Mouse (Mus musculus): ENCODE measurements around the gene Rab1b. TPM values are rescaled to one million over a fixed set of nuclear protein-coding genes. Genes with fewer than 3 reads are reported as not detected.

Gene Rab1b
- total and polyA plus RNA-seq, 3 experiments = 47.6 to 195 (median 90.4) TPM

GRCm38 (mm10) chr19:5106074-5106473 is 798 bp downstream of the Rab1b start:
- no peak for ATAC-seq (ENCODE audit: extremely low read depth, insufficient number of reproducible peaks, low FRiP score, poor library complexity, severe bottlenecking)
- DNase-seq (ENCODE audit: low spot score) = no peak
- Histone ChIP-seq H3K36me3 (replicated peaks) (peaks cover 68% of the 10 kb centered on the region), H3K4me1 (ENCODE audit: insufficient read depth, low read depth, low read length) (peaks cover 36% of the 10 kb centered on the region), H3K4me3 (ENCODE audit: low read depth, low read length) (peak overlapping the region; percentile 84), H3K27me3 (ENCODE audit: insufficient read depth, low read length) (no peaks in the 10 kb centered on the region), H3K9me3 (replicated peaks) (no peaks in the 10 kb centered on the region)
- no peak for TF ChIP-seq POLR2AphosphoS5 (IDR thresholded peaks at IDR 0.05; ENCODE audit: insufficient replicate concordance, low read depth, low read length)
- TF ChIP-seq GATA1 (IDR thresholded peaks at IDR 0.05; ENCODE audit: borderline replicate concordance, low read length) = no peak
- TF ChIP-seq GATA2 (IDR thresholded peaks at IDR 0.05; ENCODE audit: borderline replicate concordance, low read depth, low read length) = no peak
- TF ChIP-seq TAL1 (conservative IDR thresholded peaks at IDR 0.05; ENCODE audit: low read depth, low read length) = no peak
- no peak for TF ChIP-seq CTCF (IDR thresholded peaks at IDR 0.05; ENCODE audit: low read depth, low read length)

DNA sequence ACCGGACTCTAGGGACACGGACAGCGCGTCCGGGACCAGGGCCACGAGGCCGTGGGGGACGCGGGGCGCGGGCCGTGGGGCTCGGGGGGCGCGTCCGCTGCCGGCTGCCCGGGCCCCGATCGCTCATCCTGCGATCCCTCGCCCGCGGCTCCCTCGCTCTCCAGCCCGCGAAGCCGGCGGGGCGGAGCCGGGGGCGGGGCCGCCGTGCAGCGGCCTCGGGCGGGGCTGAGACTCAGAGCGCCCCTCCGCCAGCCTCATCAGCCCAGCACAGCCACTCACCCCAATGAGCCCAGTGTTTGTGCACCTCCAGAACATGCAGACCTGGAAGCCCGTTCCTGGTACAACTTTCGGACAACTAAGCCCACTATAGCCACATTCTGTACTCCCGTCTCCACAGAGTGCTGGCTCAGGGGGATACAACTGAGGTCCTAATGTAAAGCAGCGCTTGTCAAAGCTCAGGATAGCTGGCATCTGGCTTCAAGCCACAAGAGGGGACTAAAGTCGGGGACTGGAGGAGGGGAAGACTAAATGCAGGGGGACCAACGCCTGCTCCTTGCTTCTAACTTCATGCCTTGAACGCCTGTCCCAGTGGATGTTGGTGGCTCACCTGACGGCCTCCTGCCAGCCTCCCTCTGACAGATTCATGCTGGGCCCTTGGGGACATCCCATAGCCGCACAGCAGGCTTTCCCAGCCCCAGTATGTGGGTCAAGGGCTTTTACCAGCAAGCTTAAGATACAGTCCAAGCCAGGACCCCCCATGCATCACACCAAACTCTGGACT is 8.3 kb downstream of the Rab1b start, which contains the start of gene Cnih2:
Cnih2 (minus strand) TSS at position 159 of the 781 bp plus-strand sequence.
- no peak for TF ChIP-seq TAL1 (conservative IDR thresholded peaks at IDR 0.05; ENCODE audit: low read depth, low read length)
- no peak for TF ChIP-seq GATA1 (IDR thresholded peaks at IDR 0.05; ENCODE audit: borderline replicate concordance, low read length)
- TF ChIP-seq GATA2 (IDR thresholded peaks at IDR 0.05; ENCODE audit: borderline replicate concordance, low read depth, low read length) = no peak
- TF ChIP-seq CTCF (IDR thresholded peaks at IDR 0.05; ENCODE audit: low read depth, low read length) = no peak
- TF ChIP-seq POLR2AphosphoS5 (IDR thresholded peaks at IDR 0.05; ENCODE audit: insufficient replicate concordance, low read depth, low read length) = no peak
- Histone ChIP-seq H3K36me3 (replicated peaks) (peaks cover 56% of the 10 kb centered on the region), H3K9me3 (replicated peaks) (no peaks in the 10 kb centered on the region), H3K4me3 (ENCODE audit: low read depth, low read length) (peak within 1 kb of the TSS; percentile 68; the same call in 1 of the 2 replicates), H3K27me3 (ENCODE audit: insufficient read depth, low read length) (peaks cover 17% of the 10 kb centered on the region), H3K4me1 (ENCODE audit: insufficient read depth, low read depth, low read length) (peaks cover 47% of the 10 kb centered on the region)
- ATAC-seq (ENCODE audit: extremely low read depth, insufficient number of reproducible peaks, low FRiP score, poor library complexity, severe bottlenecking) (no peak), DNase-seq (ENCODE audit: low spot score) (peak; percentile 80)

GRCm38 (mm10) chr19:5097521-5098362 is 9.1 kb downstream of the Rab1b start:
- Histone ChIP-seq H3K9me3 (replicated peaks) (no peaks in the 10 kb centered on the region), H3K4me1 (ENCODE audit: insufficient read depth, low read depth, low read length) (peaks cover 47% of the 10 kb centered on the region), H3K36me3 (replicated peaks) (peaks cover 56% of the 10 kb centered on the region), H3K4me3 (ENCODE audit: low read depth, low read length) (peak overlapping the region; percentile 68; the same call in 1 of the 2 replicates), H3K27me3 (ENCODE audit: insufficient read depth, low read length) (peaks cover 17% of the 10 kb centered on the region)
- ATAC-seq (ENCODE audit: extremely low read depth, insufficient number of reproducible peaks, low FRiP score, poor library complexity, severe bottlenecking) = no peak
- no peak for TF ChIP-seq GATA2 (IDR thresholded peaks at IDR 0.05; ENCODE audit: borderline replicate concordance, low read depth, low read length)
- TF ChIP-seq CTCF (IDR thresholded peaks at IDR 0.05; ENCODE audit: low read depth, low read length) = no peak
- no peak for TF ChIP-seq POLR2AphosphoS5 (IDR thresholded peaks at IDR 0.05; ENCODE audit: insufficient replicate concordance, low read depth, low read length)
- TF ChIP-seq TAL1 (conservative IDR thresholded peaks at IDR 0.05; ENCODE audit: low read depth, low read length) = no peak
- TF ChIP-seq GATA1 (IDR thresholded peaks at IDR 0.05; ENCODE audit: borderline replicate concordance, low read length) = no peak
- no peak for DNase-seq (ENCODE audit: low spot score)

- peaks cover 47% of the 10 kb centered on the region for H3K4me1 ChIP-seq (ENCODE audit: insufficient read depth, low read depth, low read length)
- no peak overlapping the region for H3K4me3 ChIP-seq (ENCODE audit: low read depth, low read length)
- no peak for DNase-seq (ENCODE audit: low spot score)
- peaks cover 56% of the 10 kb centered on the region for H3K36me3 ChIP-seq (replicated peaks)
- H3K27me3 ChIP-seq (ENCODE audit: insufficient read depth, low read length) = peaks cover 17% of the 10 kb centered on the region
- TF ChIP-seq GATA2 (IDR thresholded peaks at IDR 0.05; ENCODE audit: borderline replicate concordance, low read depth, low read length) = no peak
- no peak for TF ChIP-seq CTCF (IDR thresholded peaks at IDR 0.05; ENCODE audit: low read depth, low read length)
- no peak for TF ChIP-seq GATA1 (IDR thresholded peaks at IDR 0.05; ENCODE audit: borderline replicate concordance, low read length)
- no peak for TF ChIP-seq TAL1 (conservative IDR thresholded peaks at IDR 0.05; ENCODE audit: low read depth, low read length)
- TF ChIP-seq POLR2AphosphoS5 (IDR thresholded peaks at IDR 0.05; ENCODE audit: insufficient replicate concordance, low read depth, low read length) = no peak
- H3K9me3 ChIP-seq (replicated peaks) = no peaks in the 10 kb centered on the region
- no peak for ATAC-seq (ENCODE audit: extremely low read depth, insufficient number of reproducible peaks, low FRiP score, poor library complexity, severe bottlenecking)
Observed at GRCm38 (mm10) chr19:5095887-5096474, 10.9 kb downstream of the Rab1b start.

GRCm38 (mm10) chr19:5094746-5095417 is 12.0 kb downstream of the Rab1b start:
- Histone ChIP-seq H3K36me3 (replicated peaks) (peaks cover 55% of the 10 kb centered on the region), H3K4me3 (ENCODE audit: low read depth, low read length) (no peak overlapping the region), H3K4me1 (ENCODE audit: insufficient read depth, low read depth, low read length) (peaks cover 47% of the 10 kb centered on the region), H3K9me3 (replicated peaks) (no peaks in the 10 kb centered on the region), H3K27me3 (ENCODE audit: insufficient read depth, low read length) (peaks cover 17% of the 10 kb centered on the region)
- no peak for ATAC-seq (ENCODE audit: extremely low read depth, insufficient number of reproducible peaks, low FRiP score, poor library complexity, severe bottlenecking)
- TF ChIP-seq POLR2AphosphoS5 (IDR thresholded peaks at IDR 0.05; ENCODE audit: insufficient replicate concordance, low read depth, low read length) (no peak), TAL1 (conservative IDR thresholded peaks at IDR 0.05; ENCODE audit: low read depth, low read length) (no peak), CTCF (IDR thresholded peaks at IDR 0.05; ENCODE audit: low read depth, low read length) (no peak), GATA2 (IDR thresholded peaks at IDR 0.05; ENCODE audit: borderline replicate concordance, low read depth, low read length) (no peak), GATA1 (IDR thresholded peaks at IDR 0.05; ENCODE audit: borderline replicate concordance, low read length) (no peak)
- DNase-seq (ENCODE audit: low spot score) = no peak

All from G1E (cell line).